Mouse (Mus musculus) forebrain, embryonic 16.5 days (tissue): ENCODE data around the gene Gpbar1. TPM values are rescaled to one million over a fixed set of nuclear protein-coding genes. Genes with fewer than 3 reads are reported as not detected.
A peak's percentile ranks its signal among the peaks of the same experiment; 100 is the strongest.
"Not testable (repeated sequence)": the region's sequence is repeated elsewhere in the genome, so short reads cannot be mapped to it uniquely, and the experiment has no call there.

Experiments
- ATAC-seq: fragments of 200-750 bp; cut with Nextera tagmentation; 2 replicates; pipeline ENCODE4 v1.8.0; 2017; ENCODE audit warnings: mild to moderate bottlenecking, moderate library complexity
- H3K27ac ChIP-seq: fragments of 300-500 bp; sonication (generic); 2 replicates; pipeline ENCODE4 v1.5.1; 2014; ENCODE audit warnings: low read length, control low read depth
- H3K27me3 ChIP-seq: fragments of 300-500 bp; sonication (generic); replicated peaks from 2 replicates; pipeline ENCODE4 v1.6.1; 2014; ENCODE audit warnings: low read length; ENCODE audit not compliant: control insufficient read depth, insufficient read depth
- H3K36me3 ChIP-seq: fragments of 300-500 bp; sonication (generic); 2 replicates; pipeline ENCODE4 v1.6.1; 2014; ENCODE audit not compliant: control insufficient read depth, insufficient read depth
- H3K4me1 ChIP-seq: fragments of 300-500 bp; sonication (generic); replicated peaks from 2 replicates; pipeline ENCODE4 v1.6.1; 2014; ENCODE audit warnings: low read length; ENCODE audit not compliant: control insufficient read depth, insufficient read depth
- H3K4me2 ChIP-seq: fragments of 300-500 bp; sonication (generic); 2 replicates; pipeline ENCODE4 v1.6.1; 2014; ENCODE audit warnings: mild to moderate bottlenecking, low read length, control low read depth
- H3K4me3 ChIP-seq: fragments of 300-500 bp; sonication (generic); replicated peaks from 2 replicates; pipeline ENCODE4 v1.5.1; 2014; ENCODE audit warnings: mild to moderate bottlenecking, low read length, control low read depth
- H3K9ac ChIP-seq: fragments of 300-500 bp; sonication (generic); replicated peaks from 2 replicates; pipeline ENCODE4 v1.6.1; 2014; ENCODE audit warnings: low read depth, low read length, control low read depth
- H3K9me3 ChIP-seq: fragments of 300-500 bp; sonication (generic); 2 replicates; pipeline ENCODE4 v1.6.1; 2016; ENCODE audit warnings: low read length; ENCODE audit not compliant: control insufficient read depth
- WGBS: fragments of 180-500 bp; shearing (Covaris S2); extraction: QIAGEN DNeasy Blood & Tissue Kit; methylation state at CpG from one replicate; pipeline ENCODE4 v1.1.7; 2014; 5-methylcytosine and 5-hydroxymethylcytosine counted together
- polyA plus RNA-seq: library from polyadenylated mRNA; unstranded; fragments of >200 nt; fragmentation: Nextera tagmentation; extraction: Ambion mirVana; gene quantifications from 2 replicates; pipeline ENCODE4 v1.2.1, GENCODE M21; 2015

Gpbar1 gene
- polyA plus RNA-seq, 1 experiment from 2014 or later: 0.20 TPM

- ATAC-seq: no peak
Observed at GRCm38 (mm10) chr1:74307146-74307545, 28.8 kb downstream of the Gpbar1 start.

GRCm38 (mm10) chr1:74308001-74308964, 29.9 kb downstream of the Gpbar1 start:
- H3K27ac ChIP-seq: no peak overlapping the region

More at GRCm38 (mm10) chr1:74307146-74307545, 28.8 kb downstream of the Gpbar1 start:
- H3K36me3 ChIP-seq: no peaks in the 10 kb centered on the region
- no peak overlapping the region for H3K27ac ChIP-seq
- peaks cover 7% of the 10 kb centered on the region; the same call in 1 of the 2 replicates for H3K27me3 ChIP-seq
- WGBS: 100% methylated on average over 1 of the region's 1 CpGs
- H3K9ac ChIP-seq: no peak overlapping the region
- H3K4me2 ChIP-seq: no peak overlapping the region
- H3K9me3 ChIP-seq: no peaks in the 10 kb centered on the region
- peaks cover 9% of the 10 kb centered on the region for H3K4me1 ChIP-seq
- H3K4me3 ChIP-seq: no peak overlapping the region

GRCm38 (mm10) chr1:74309767-74310166, 31.4 kb downstream of the Gpbar1 start:
- H3K4me1 ChIP-seq: no peaks in the 10 kb centered on the region
- H3K9me3 ChIP-seq: no peaks in the 10 kb centered on the region
- H3K36me3 ChIP-seq: no peaks in the 10 kb centered on the region
- no peak overlapping the region for H3K4me2 ChIP-seq
- H3K9ac ChIP-seq: no peak overlapping the region
- H3K4me3 ChIP-seq: no peak overlapping the region
- 59% methylated on average over 3 of the region's 3 CpGs for WGBS
- no peak overlapping the region for H3K27ac ChIP-seq
- no peaks in the 10 kb centered on the region for H3K27me3 ChIP-seq
- no peak for ATAC-seq

More at GRCm38 (mm10) chr1:74308001-74308964, 29.9 kb downstream of the Gpbar1 start:
- 80% methylated on average over 10 of the region's 10 CpGs for WGBS
- ATAC-seq: no peak
- no peaks in the 10 kb centered on the region for H3K36me3 ChIP-seq
- no peak overlapping the region for H3K4me3 ChIP-seq
- peaks cover 4% of the 10 kb centered on the region; the same call in 1 of the 2 replicates for H3K27me3 ChIP-seq
- H3K9me3 ChIP-seq: no peaks in the 10 kb centered on the region
- no peak overlapping the region for H3K4me2 ChIP-seq
- peaks cover 9% of the 10 kb centered on the region for H3K4me1 ChIP-seq
- no peak overlapping the region for H3K9ac ChIP-seq

- Histone ChIP-seq H3K9ac (no peak overlapping the region), H3K9me3 (no peaks in the 10 kb centered on the region), H3K27me3 (no peaks in the 10 kb centered on the region), H3K4me3 (no peak overlapping the region), H3K27ac (no peak overlapping the region), H3K4me2 (no peak overlapping the region), H3K4me1 (no peaks in the 10 kb centered on the region), H3K36me3 (no peaks in the 10 kb centered on the region)
- 2% methylated on average over 3 of the region's 3 CpGs for WGBS
- ATAC-seq: peak; percentile 72
Observed at GRCm38 (mm10) chr1:74313049-74313692, 34.8 kb downstream of the Gpbar1 start.

GRCm38 (mm10) chr1:74314796-74315195, 36.4 kb downstream of the Gpbar1 start:
- Histone ChIP-seq H3K36me3 (no peaks in the 10 kb centered on the region), H3K27ac (no peak overlapping the region), H3K27me3 (no peaks in the 10 kb centered on the region), H3K4me3 (no peak overlapping the region), H3K4me2 (no peak overlapping the region), H3K9ac (no peak overlapping the region), H3K9me3 (no peaks in the 10 kb centered on the region), H3K4me1 (no peaks in the 10 kb centered on the region)
- 94% methylated on average over 3 of the region's 3 CpGs for WGBS
- ATAC-seq: no peak

GRCm38 (mm10) chr1:74316114-74316827, 37.9 kb downstream of the Gpbar1 start:
- no peak overlapping the region for H3K27ac ChIP-seq
- no peak overlapping the region for H3K4me3 ChIP-seq
- H3K36me3 ChIP-seq: no peaks in the 10 kb centered on the region
- no peaks in the 10 kb centered on the region for H3K9me3 ChIP-seq
- no peaks in the 10 kb centered on the region for H3K4me1 ChIP-seq
- WGBS: 87% methylated on average over 4 of the region's 4 CpGs
- no peak for ATAC-seq
- H3K27me3 ChIP-seq: no peaks in the 10 kb centered on the region
- H3K9ac ChIP-seq: no peak overlapping the region
- H3K4me2 ChIP-seq: no peak overlapping the region

- 93% methylated on average over 3 of the region's 3 CpGs for WGBS
- H3K4me2 ChIP-seq: no peak overlapping the region
- H3K27me3 ChIP-seq: no peaks in the 10 kb centered on the region
- H3K9me3 ChIP-seq: no peaks in the 10 kb centered on the region
- ATAC-seq: no peak
- H3K9ac ChIP-seq: no peak overlapping the region
- H3K27ac ChIP-seq: no peak overlapping the region
- no peak overlapping the region for H3K4me3 ChIP-seq
- no peaks in the 10 kb centered on the region for H3K36me3 ChIP-seq
- H3K4me1 ChIP-seq: no peaks in the 10 kb centered on the region
Observed at GRCm38 (mm10) chr1:74318711-74319110, 40.4 kb downstream of the Gpbar1 start.

GRCm38 (mm10) chr1:74321396-74321795, 43.0 kb downstream of the Gpbar1 start:
- Histone ChIP-seq H3K4me3 (no peak overlapping the region), H3K36me3 (no peaks in the 10 kb centered on the region), H3K27me3 (no peaks in the 10 kb centered on the region), H3K4me1 (no peaks in the 10 kb centered on the region), H3K4me2 (no peak overlapping the region), H3K9ac (no peak overlapping the region), H3K27ac (no peak overlapping the region), H3K9me3 (no peaks in the 10 kb centered on the region)
- ATAC-seq: no peak
- 88% methylated on average over 3 of the region's 3 CpGs for WGBS

- H3K27me3 ChIP-seq, H3K4me1 ChIP-seq, H3K4me3 ChIP-seq, H3K4me2 ChIP-seq, H3K9me3 ChIP-seq, H3K27ac ChIP-seq, H3K9ac ChIP-seq, ATAC-seq, H3K36me3 ChIP-seq: not testable (repeated sequence)
- WGBS: 65% methylated on average over 2 of the region's 2 CpGs
Observed at GRCm38 (mm10) chr1:74326916-74327315, 48.6 kb downstream of the Gpbar1 start.
